Mouse (Mus musculus) testis, adult 2 months (tissue): ENCODE data around the gene Serpina10.

Experiments used
- CTCF ChIP-seq: fragments of 200-500 bp; IDR thresholded peaks from 2 replicates; pipeline ENCODE4 v1.5.1; 2012; ENCODE audit warnings: low read depth, mild to moderate bottlenecking, inconsistent platforms, low read length, moderate library complexity; ENCODE audit not compliant: control insufficient read depth, insufficient read depth, insufficient replicate concordance
- POLR2A ChIP-seq: fragments of 200-500 bp; IDR thresholded peaks from 2 replicates; pipeline ENCODE4 v1.6.1; 2012; ENCODE audit warnings: low read depth, mild to moderate bottlenecking, inconsistent platforms, low read length, moderate library complexity; ENCODE audit not compliant: control insufficient read depth

DNA sequence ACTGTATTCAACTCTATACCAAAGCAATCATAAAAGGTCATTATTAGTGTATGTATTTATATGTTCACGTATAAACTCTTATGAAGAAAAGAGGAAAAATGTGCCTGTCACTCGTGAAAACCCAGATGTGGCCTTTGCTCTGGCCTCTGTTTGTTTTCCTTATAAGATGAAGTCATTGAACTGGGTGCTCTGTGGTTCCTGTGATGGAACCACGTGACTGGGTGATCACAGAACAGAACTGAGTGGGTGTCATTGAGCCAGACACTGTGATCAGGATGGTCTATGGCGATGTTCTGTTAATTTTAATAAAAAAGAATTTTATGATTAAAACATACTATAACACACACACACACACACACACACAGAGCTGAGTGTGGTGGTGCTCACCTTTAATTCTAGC is 15.5 kb downstream of the Serpina10 start:
- TF ChIP-seq CTCF (no peak), POLR2A (no peak)
